Mouse (Mus musculus): ENCODE results near the gene Vopp1. TPM values are rescaled to one million over a fixed set of nuclear protein-coding genes. Genes with fewer than 3 reads are reported as not detected.
A peak's percentile ranks its signal among the peaks of the same experiment; 100 is the strongest.
"Not testable (repeated sequence)": the region's sequence is repeated elsewhere in the genome, so short reads cannot be mapped to it uniquely, and the experiment has no call there.

The Vopp1 gene
- 11.2 and 11.9 TPM in 2 replicates for polyA plus RNA-seq (2015; fragmentation: Nextera tagmentation; extraction: Ambion mirVana)

DNA sequence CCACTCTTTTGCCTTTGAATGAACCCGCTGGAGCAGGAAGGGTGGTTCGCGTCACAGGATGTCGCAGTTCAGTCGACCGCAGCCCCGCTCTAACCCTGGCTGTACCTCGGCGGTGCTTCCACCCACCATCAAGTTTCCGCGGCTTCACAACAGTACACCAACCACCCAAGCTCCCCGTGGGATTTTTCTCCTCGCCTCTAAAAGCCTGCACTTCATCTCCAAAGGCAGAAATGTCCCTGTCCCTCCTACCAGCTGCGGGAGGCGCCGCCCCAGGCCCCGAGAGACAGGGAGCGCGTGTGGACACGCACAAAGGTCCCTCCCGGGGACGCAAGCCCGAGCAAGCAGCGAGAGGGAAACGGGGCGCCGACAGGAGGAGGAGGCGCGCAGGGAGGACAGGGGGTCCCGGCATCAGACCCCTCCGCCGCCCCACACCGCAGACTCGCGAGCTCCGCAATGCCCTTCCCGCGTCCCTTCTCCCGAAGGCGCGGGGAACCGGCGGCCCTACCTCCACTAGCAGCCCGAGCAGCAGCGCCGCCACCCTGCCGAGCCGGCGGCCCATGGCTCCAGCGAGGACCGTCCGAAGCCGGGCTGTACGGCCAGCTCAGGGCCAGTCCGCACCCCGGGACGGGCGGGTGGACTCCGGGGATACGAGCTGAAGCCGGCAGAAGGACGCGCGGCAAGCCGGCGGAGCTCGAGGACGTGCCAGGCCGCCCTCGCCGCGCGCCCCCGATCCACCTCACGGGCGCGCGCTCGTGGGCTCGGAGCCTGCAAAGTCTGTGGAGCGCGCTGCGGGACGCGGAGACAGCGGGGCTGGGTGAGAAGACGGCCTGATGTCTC lies at the start of gene Vopp1:
Gene Vopp1, minus strand, starts transcription at position 738 of the 837 bp plus-strand sequence.
- no peaks in the 10 kb centered on the region for H3K4me1 ChIP-seq (replicated peaks; ENCODE audit: control insufficient read depth, insufficient read depth, low read length)

DNA sequence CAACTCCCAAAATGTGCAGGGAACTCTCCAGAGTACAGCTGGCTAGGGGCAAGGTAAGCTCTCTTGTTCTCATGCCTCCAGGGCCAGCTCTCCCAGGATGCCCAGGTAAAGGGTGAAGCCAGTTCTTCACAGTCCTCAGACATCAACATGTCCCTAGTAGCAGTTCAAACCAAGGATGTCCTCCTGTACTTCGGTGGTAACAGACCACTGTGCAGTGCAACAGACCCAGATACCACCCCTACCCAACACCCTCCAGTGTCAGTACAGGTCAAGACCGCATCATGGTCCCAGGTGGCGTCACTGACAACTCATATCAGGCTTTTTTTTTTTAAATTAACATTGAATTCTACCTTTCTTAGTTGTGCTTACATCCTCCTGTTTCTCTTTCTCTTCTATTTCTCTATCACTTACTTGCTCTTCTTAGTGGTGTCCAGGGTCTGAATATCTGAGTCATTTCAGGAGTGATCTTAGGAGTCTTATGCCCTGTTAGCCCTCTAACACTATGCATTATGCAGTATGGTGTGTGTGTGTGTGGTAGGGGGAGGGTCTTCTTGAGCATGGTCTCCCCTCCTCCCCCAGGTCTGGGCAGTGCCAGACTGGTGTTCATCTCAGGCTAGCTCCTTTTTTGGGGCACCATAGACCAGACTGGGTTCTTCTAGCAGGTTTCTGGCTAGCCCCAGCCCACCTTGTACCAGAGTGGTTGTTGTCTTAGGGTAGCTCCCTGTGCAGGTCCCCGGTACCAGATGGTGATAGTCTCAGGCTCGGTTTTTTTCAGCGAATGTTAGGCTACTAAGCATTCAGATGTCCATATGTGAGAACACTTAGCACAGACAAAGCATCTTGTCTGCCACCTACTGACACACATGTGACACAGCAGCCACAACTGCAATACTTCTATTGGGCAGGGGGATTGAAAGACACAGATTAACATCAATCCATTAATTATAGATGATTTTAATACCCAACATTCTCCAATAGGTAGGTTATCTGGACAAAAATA lies 34.4 kb upstream of the Vopp1 start:
- H3K27ac ChIP-seq (ENCODE audit: low read depth, low read length) = no peak overlapping the region
- H3K4me2 ChIP-seq (replicated peaks; ENCODE audit: low read depth) = no peak overlapping the region
- H3K4me1 ChIP-seq (replicated peaks; ENCODE audit: control insufficient read depth, insufficient read depth, low read length) = no peaks in the 10 kb centered on the region
- no peaks in the 10 kb centered on the region for H3K36me3 ChIP-seq (ENCODE audit: control insufficient read depth, insufficient read depth)
- TF ChIP-seq CTCF (IDR thresholded peaks at IDR 0.05; ENCODE audit: low read depth) = peak; percentile 90
- no peak overlapping the region for H3K4me3 ChIP-seq (ENCODE audit: low read depth, low read length)
- peak; percentile 36; the same call in 1 of the 2 replicates for ATAC-seq
- WGBS = 51% methylated on average over 6 of the region's 6 CpGs
- H3K9me3 ChIP-seq (ENCODE audit: control insufficient read depth) = no peaks in the 10 kb centered on the region
- no peak overlapping the region for H3K9ac ChIP-seq (ENCODE audit: low read depth, low read length)
- no peaks in the 10 kb centered on the region for H3K27me3 ChIP-seq (replicated peaks; ENCODE audit: control insufficient read depth, insufficient read depth, low read length)

More for the DNA sequence above, at the start of gene Vopp1:
- H3K9me3 ChIP-seq (ENCODE audit: control insufficient read depth) = no peaks in the 10 kb centered on the region
- peak within 1 kb of the TSS; percentile 85 for H3K9ac ChIP-seq (ENCODE audit: low read depth, low read length)
- peak within 1 kb of the TSS; percentile 85 for H3K4me2 ChIP-seq (replicated peaks; ENCODE audit: low read depth)
- peak; percentile 89 for ATAC-seq
- H3K27me3 ChIP-seq (replicated peaks; ENCODE audit: control insufficient read depth, insufficient read depth, low read length) = no peaks in the 10 kb centered on the region
- peak; percentile 50 for TF ChIP-seq CTCF (IDR thresholded peaks at IDR 0.05; ENCODE audit: low read depth)
- under 1% methylated on average over 86 of the region's 87 CpGs for WGBS
- peak within 1 kb of the TSS; percentile 88 for H3K27ac ChIP-seq (ENCODE audit: low read depth, low read length)
- H3K4me3 ChIP-seq (ENCODE audit: low read depth, low read length) = peak within 1 kb of the TSS; percentile 94
- H3K36me3 ChIP-seq (ENCODE audit: control insufficient read depth, insufficient read depth) = no peaks in the 10 kb centered on the region

DNA sequence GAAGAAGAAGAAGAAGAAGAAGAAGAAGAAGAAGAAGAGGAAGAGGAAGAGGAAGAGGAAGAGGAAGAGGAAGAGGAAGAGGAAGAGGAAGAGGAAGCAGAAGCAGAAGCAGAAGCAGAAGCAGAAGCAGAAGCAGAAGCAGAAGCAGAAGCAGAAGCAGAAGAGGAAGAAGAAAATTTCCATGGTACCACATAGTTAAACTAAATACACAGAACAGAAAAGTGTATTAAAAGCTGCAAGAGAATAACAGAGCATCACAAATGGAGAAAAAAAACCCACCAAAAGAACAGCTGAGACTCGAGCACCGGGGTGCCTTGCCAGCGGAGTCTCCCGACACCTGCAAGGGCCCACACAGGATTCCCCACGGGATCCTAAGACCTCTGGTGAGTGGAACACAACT lies 26.2 kb upstream of the Vopp1 start:
- not testable (repeated sequence) for H3K9ac ChIP-seq (ENCODE audit: low read depth, low read length); H3K27ac ChIP-seq (ENCODE audit: low read depth, low read length); H3K4me2 ChIP-seq (replicated peaks; ENCODE audit: low read depth); H3K9me3 ChIP-seq (ENCODE audit: control insufficient read depth); ATAC-seq; H3K36me3 ChIP-seq (ENCODE audit: control insufficient read depth, insufficient read depth); H3K4me1 ChIP-seq (replicated peaks; ENCODE audit: control insufficient read depth, insufficient read depth, low read length); H3K27me3 ChIP-seq (replicated peaks; ENCODE audit: control insufficient read depth, insufficient read depth, low read length); H3K4me3 ChIP-seq (ENCODE audit: low read depth, low read length)
- 89% methylated on average over 5 of the region's 5 CpGs for WGBS

DNA sequence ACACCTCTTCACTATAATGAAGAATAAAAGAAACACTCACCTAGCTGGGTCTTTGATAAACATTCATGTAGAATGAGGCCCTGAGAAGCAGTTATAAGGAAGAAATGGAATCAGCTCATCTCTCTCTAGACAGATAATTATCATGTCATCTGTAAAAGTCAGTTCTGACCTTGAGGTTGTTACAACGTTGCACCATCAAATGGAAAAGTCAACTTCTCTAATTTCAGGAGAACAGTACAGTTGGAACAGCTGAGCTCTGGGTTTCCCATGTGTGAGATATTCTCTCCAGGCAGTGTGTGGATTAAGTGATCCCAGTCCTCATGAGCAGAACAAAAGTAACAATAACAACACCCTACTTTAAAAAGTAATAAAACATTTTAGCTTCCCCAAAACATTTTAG lies 25.3 kb upstream of the Vopp1 start, which contains the start of gene Vmn1r21:
Gene Vmn1r21, minus strand, starts transcription at position 58 of the 400 bp plus-strand sequence.
- Histone ChIP-seq H3K4me2 (replicated peaks; ENCODE audit: low read depth) (no peak within 1 kb of the TSS), H3K36me3 (ENCODE audit: control insufficient read depth, insufficient read depth) (no peaks in the 10 kb centered on the region), H3K27me3 (replicated peaks; ENCODE audit: control insufficient read depth, insufficient read depth, low read length) (no peaks in the 10 kb centered on the region), H3K9me3 (ENCODE audit: control insufficient read depth) (no peaks in the 10 kb centered on the region), H3K4me3 (ENCODE audit: low read depth, low read length) (no peak within 1 kb of the TSS), H3K9ac (ENCODE audit: low read depth, low read length) (no peak within 1 kb of the TSS), H3K27ac (ENCODE audit: low read depth, low read length) (no peak within 1 kb of the TSS), H3K4me1 (replicated peaks; ENCODE audit: control insufficient read depth, insufficient read depth, low read length) (no peaks in the 10 kb centered on the region)
- no peak for ATAC-seq
- no peak for TF ChIP-seq CTCF (IDR thresholded peaks at IDR 0.05; ENCODE audit: low read depth)
- WGBS = 48% methylated on average over 1 of the region's 1 CpGs

DNA sequence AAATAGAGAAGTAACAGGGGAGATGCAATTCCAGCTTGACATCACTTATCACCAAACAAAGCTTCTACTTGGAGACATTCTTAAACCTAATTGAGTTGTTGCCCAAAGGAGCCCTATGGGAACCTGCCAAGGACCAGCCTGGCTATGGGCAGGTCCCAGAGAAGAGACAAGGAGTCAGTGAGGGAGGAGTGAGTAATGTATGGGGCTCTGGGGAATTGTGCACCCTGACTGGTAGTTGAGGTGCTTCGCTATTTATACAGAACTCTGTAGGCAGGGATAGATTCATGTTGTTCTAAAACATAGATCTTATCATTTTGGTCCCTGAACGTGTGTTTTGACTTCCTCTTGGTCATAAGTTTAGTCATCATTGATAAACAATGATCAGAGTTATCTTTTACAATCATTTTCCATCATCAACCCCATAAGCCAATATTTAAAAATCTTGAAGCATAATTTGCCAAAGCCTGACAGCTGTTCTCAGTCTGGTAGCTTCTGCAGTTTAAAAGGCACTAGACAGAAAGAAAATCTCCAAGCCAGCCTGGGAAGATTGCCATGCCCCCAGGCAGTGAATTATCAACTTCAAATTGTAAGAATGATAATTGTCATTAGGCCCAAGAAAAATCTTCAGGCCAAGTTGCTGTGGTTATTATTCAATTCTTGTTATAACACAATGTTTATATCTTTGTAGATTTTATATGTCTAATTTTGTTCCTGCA lies 14.9 kb upstream of the Vopp1 start:
- WGBS = 67% methylated on average over 2 of the region's 2 CpGs
- Histone ChIP-seq H3K9me3 (ENCODE audit: control insufficient read depth) (no peaks in the 10 kb centered on the region), H3K4me1 (replicated peaks; ENCODE audit: control insufficient read depth, insufficient read depth, low read length) (no peaks in the 10 kb centered on the region), H3K9ac (ENCODE audit: low read depth, low read length) (no peak overlapping the region), H3K27ac (ENCODE audit: low read depth, low read length) (no peak overlapping the region), H3K27me3 (replicated peaks; ENCODE audit: control insufficient read depth, insufficient read depth, low read length) (no peaks in the 10 kb centered on the region), H3K4me3 (ENCODE audit: low read depth, low read length) (no peak overlapping the region), H3K36me3 (ENCODE audit: control insufficient read depth, insufficient read depth) (no peaks in the 10 kb centered on the region), H3K4me2 (replicated peaks; ENCODE audit: low read depth) (no peak overlapping the region)
- no peak for TF ChIP-seq CTCF (IDR thresholded peaks at IDR 0.05; ENCODE audit: low read depth)
- no peak for ATAC-seq

Measured in intestine, postnatal 0 days (tissue).